Mouse (Mus musculus): ENCODE results near the gene Hoxc9.

Gene Hoxc9

GRCm38 (mm10) chr15:102977423-102977974 is 1.3 kb downstream of the Hoxc9 start:
- no peak for DNase-seq (ENCODE audit: low spot score in 2 of 2)

- no peak for DNase-seq (ENCODE audit: low spot score in 2 of 2)
These were observed 2.6 kb downstream of the Hoxc9 start for GRCm38 (mm10) chr15:102978615-102979515.

DNA sequence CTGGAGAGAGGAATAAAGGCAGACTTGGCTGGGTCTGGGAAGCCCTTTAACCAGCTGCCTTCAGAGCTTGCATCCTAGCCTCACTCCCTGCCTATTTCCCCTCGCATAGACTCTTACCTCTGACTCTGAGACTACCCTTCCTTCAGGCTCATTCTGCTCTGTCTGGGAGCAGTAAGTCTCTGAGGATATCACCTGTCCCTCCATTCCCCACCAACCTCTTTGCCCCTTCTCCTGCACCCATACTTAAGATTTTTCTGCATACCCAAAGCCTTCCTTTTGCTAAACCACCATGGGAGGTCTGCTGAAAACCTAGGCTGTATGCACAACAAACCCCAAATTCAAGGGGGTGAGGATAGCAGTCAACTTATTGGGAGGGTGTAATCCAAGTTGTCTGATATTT is 3.7 kb downstream of the Hoxc9 start:
- DNase-seq (ENCODE audit: low spot score in 2 of 2) = no peak

DNA sequence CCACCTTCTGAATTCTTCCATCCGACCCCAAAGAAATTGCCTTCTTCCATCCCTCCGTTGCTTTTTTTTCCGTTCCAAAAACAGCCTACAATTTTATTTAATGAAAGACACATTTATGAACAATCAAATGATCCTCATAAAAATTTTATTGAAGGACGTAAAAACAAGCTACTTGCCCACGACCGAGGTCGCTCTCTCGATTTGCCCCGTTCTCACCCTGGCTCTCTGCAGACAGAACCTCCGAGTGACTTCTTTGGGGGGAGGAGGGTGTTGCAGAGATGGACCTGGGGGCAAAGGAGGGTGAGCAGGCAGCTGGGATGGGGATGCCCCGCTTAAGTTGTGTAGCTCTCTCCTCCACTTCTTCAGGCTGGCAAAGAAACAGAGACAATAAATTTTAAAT is 4.1 kb downstream of the Hoxc9 start:
- no peak for DNase-seq (ENCODE audit: low spot score in 2 of 2)

GRCm38 (mm10) chr15:102980912-102981311 is 4.7 kb downstream of the Hoxc9 start:
- no peak for DNase-seq (ENCODE audit: low spot score in 2 of 2)

DNA sequence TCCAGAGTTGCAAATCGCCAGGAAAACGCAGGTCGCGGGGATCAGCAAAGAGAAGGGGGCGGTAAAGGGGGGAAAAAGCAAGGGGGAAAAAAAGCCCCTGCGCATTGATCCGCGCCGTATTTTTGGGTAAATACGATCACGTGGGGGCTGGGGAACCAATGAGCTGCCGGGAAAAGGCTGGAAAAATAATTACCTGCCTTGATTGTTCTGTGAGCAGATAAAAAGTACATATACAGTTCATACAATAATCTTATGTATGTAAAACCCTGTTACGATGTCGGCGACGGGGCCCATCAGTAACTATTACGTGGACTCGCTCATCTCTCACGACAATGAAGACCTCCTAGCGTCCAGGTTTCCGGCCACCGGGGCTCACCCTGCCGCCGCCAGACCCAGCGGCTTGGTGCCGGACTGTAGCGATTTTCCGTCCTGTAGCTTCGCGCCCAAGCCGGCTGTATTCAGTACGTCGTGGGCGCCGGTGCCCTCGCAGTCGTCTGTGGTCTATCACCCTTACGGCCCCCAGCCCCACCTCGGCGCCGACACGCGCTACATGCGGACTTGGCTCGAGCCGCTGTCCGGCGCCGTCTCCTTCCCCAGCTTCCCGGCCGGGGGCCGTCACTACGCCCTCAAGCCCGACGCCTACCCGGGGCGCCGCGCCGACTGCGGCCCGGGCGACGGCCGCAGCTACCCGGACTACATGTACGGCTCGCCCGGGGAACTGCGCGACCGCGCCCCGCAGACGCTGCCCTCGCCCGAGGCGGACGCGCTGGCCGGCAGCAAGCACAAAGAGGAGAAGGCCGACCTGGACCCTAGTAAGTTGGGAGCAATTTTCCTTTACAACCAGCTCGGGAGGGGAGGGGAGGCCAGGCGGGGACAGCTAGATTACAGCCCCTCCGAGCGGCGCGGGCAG is 5.4 kb downstream of the Hoxc9 start:
- no peak for DNase-seq (ENCODE audit: low spot score in 2 of 2)

DNA sequence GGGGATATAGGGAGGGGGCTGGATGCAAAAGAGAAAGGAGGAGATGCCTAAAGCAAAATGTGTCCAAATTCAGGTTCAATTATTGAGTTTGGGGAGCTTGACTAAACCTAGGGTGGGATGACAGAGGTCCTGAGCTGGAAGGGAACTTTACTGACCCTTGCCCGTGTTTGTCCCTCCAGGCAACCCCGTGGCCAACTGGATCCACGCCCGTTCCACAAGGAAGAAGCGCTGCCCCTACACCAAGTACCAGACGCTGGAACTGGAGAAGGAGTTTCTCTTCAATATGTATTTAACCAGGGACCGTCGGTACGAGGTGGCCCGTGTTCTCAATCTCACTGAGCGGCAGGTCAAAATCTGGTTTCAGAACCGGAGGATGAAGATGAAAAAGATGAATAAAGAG is 7.5 kb downstream of the Hoxc9 start:
- no peak for DNase-seq (ENCODE audit: low spot score in 2 of 2)

DNA sequence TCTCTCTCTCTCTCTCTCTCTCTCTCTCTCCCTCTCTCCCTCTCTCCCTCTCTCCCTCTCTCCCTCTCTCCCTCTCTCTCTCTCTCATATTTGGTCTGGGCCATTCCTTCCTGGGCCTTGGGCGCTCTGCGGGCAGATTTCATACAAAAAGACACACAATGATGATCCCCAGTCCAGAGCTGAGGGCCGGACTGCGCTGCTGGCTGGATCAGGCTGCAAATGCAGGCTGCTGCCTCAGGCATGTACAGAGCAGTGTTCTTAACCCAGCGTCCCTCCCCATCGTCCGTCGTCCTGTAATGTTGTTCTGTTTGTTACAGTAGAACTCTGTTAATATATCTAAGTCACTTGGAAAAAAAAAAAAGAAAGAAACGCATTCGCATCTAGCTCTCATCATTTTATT is 8.3 kb downstream of the Hoxc9 start:
- no peak for DNase-seq (ENCODE audit: low spot score in 2 of 2)

DNA sequence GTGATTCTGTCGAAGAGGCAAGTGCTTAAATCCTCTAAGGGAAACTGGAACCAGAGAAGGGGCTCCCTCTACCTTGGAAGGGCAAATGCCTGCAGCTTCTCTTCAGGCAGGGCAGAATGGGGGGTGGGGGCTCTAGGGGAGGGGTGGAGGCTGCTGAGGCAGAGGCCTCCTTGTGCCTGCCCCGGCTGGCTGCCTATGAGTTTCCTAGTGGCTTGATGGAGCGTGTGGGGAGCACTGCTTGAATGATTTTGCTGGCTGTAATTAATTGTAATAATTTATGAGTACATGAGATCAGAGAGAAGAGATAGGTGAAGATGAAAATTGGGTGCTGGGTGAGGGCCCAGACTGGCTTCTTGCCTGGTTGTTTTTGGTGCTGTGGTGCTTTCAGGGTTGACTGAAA is 8.7 kb downstream of the Hoxc9 start:
- no peak for DNase-seq (ENCODE audit: low spot score in 2 of 2)

- peak; percentile 52 to 76 for DNase-seq (ENCODE audit: low spot score in 2 of 2)
These were observed 11.0 kb downstream of the Hoxc9 start for GRCm38 (mm10) chr15:102987124-102987833.

DNA sequence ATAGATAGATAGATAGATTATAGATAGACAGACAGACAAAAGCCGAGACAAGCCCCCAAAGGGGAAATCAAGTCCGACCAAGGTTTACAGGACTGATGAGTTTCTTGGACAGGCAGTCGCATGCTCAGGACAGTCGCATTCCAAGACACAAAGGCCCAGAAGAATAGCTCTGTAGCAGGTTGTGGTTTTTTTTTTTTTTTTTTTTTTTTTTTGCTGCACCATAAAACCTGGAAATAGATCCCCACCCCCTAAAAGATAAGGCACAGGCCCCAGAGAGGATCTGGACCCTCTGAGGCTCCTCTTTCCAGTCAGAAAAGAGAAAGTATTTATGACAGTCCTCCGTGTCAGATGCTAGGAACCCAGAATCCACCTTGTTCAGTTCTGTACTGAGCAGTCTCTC is 11.8 kb downstream of the Hoxc9 start:
- DNase-seq (ENCODE audit: low spot score in 2 of 2) = no peak

GRCm38 (mm10) chr15:102990461-102991397 is 14.5 kb downstream of the Hoxc9 start, which contains the start of gene Hoxc8:
TSS of gene Hoxc8 (plus strand) at chr15:102990607.
- DNase-seq (ENCODE audit: low spot score in 2 of 2) = no peak

- no peak for DNase-seq (ENCODE audit: low spot score in 2 of 2)
These were observed 15.5 kb downstream of the Hoxc9 start for GRCm38 (mm10) chr15:102991782-102992181.

GRCm38 (mm10) chr15:102992206-102992605 is 16.0 kb downstream of the Hoxc9 start:
- DNase-seq (ENCODE audit: low spot score in 2 of 2) = no peak

GRCm38 (mm10) chr15:102992863-102993262 is 16.6 kb downstream of the Hoxc9 start:
- no peak for DNase-seq (ENCODE audit: low spot score in 2 of 2)

DNA sequence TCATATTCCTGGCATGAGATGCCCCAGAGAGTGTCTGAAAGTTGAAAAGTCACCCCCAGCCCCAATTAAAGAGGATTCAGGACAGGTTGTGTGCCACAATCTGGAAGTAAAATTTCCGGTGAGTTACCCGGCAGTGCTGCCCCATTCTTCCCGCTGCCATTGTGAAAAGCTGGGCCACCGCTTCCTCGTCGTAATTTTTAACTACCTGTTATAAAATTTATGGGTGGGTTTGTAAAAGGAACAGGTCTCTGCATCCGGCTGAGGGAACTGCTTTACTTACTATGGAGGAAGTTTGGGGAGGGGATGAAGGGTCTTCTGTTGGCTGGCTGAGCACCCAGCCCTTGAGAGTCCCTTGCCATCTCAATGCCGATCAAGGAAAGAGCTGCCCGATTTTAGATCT is 20.3 kb downstream of the Hoxc9 start:
- DNase-seq (ENCODE audit: low spot score in 2 of 2) = no peak

- no peak for DNase-seq (ENCODE audit: low spot score in 2 of 2)
These were observed 21.2 kb downstream of the Hoxc9 start for GRCm38 (mm10) chr15:102997431-102997830.

DNA sequence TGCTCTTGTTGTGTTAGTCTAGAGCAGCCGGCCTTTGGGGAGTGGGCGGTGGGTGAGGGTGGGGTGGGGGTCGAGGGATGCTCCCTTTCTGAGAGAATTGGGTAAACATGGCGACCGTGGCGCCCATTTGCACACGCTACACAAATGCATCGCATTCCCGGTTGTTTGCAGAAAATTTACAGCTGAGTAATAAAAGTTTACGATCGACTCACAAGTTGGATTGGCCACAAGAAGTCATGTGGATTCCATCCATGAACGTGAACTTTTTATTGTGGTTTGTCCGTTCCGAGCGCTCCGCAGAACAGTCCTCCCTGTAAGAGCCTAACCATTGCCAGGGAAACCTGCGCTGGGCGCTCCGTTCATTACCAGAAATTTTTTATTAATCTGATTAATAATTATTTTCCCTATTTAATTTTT is 21.7 kb downstream of the Hoxc9 start, which contains the start of gene Hoxc6:
Gene Hoxc6, plus strand, starts transcription at position 319 of the 417 bp plus-strand sequence.
- DNase-seq (ENCODE audit: low spot score in 2 of 2) = no peak

GRCm38 (mm10) chr15:102998608-102999182 is 22.5 kb downstream of the Hoxc9 start:
- no peak for DNase-seq (ENCODE audit: low spot score in 2 of 2)

Data from frontal cortex, postnatal 14 days (tissue).